In genomic region chr5:9090493-9091106, GRCm38 (mm10) we compare ENCODE assay signal across 26 mouse cellular contexts.
"Had no signal": no experiment of that assay in that cellular context is flagged by ENCODE, and none has a peak within 500 bp of the region (broad histone marks: within the 10 kb centered on the region; RNA-seq: fewer than 3 reads in every experiment).

No protein-coding gene starts in this region.

- H3K4me3 ChIP-seq: gastrocnemius, adult 2 months; heart, embryonic 12.5 days; hindbrain, embryonic 10.5 days; hindbrain, embryonic 12.5 days; kidney, embryonic 15.5 days; limb, embryonic 13.5 days; limb, embryonic 15.5 days; liver, embryonic 12.5 days had no signal

- H3K36me3 ChIP-seq: heart, embryonic 12.5 days; hindbrain, embryonic 10.5 days; hindbrain, embryonic 12.5 days; kidney, embryonic 15.5 days; limb, embryonic 13.5 days; limb, embryonic 15.5 days; liver, embryonic 12.5 days had no signal

- ATAC-seq: hindbrain, embryonic 16.5 days; intestine, embryonic 16.5 days; liver, embryonic 12.5 days had no signal

- H3K9me3 ChIP-seq: heart, embryonic 12.5 days; hindbrain, embryonic 10.5 days; hindbrain, embryonic 12.5 days; kidney, embryonic 15.5 days; limb, embryonic 13.5 days; limb, embryonic 15.5 days; liver, embryonic 12.5 days had no signal

- H3K9ac ChIP-seq: heart, embryonic 12.5 days; hindbrain, embryonic 12.5 days; hindbrain, embryonic 14.5 days; kidney, embryonic 15.5 days; limb, embryonic 13.5 days; limb, embryonic 15.5 days; liver, embryonic 12.5 days; liver, embryonic 14.5 days had no signal

- DNase-seq: gastrocnemius, adult 2 months; gastrocnemius, postnatal 10 days; gastrocnemius, postnatal 25 days; heart, adult 18-20 months; heart, postnatal 10 days; heart, postnatal 4 days; kidney, adult 11 months; kidney, adult 2 months; kidney, adult 9 months; kidney, postnatal 14 days; kidney, postnatal 36 days; layer of hippocampus, adult 9-11 months; layer of hippocampus, postnatal 36 days; left cerebral cortex, postnatal 4 days had no signal

- H3K27me3 ChIP-seq: heart, embryonic 12.5 days; hindbrain, embryonic 12.5 days; kidney, embryonic 15.5 days; limb, embryonic 13.5 days; limb, embryonic 15.5 days; liver, embryonic 12.5 days had no signal

- H3K27ac ChIP-seq: gastrocnemius, adult 2 months; hindbrain, embryonic 10.5 days; hindbrain, embryonic 12.5 days; hindbrain, embryonic 14.5 days; kidney, embryonic 15.5 days; kidney, postnatal 0 days; limb, embryonic 13.5 days; limb, embryonic 15.5 days; liver, embryonic 12.5 days; liver, embryonic 14.5 days had no signal

- H3K4me2 ChIP-seq: heart, embryonic 12.5 days; hindbrain, embryonic 12.5 days; hindbrain, embryonic 14.5 days; kidney, embryonic 15.5 days; limb, embryonic 13.5 days; limb, embryonic 15.5 days; liver, embryonic 12.5 days had no signal

- H3K4me1 ChIP-seq: heart, embryonic 12.5 days; hindbrain, embryonic 10.5 days; hindbrain, embryonic 12.5 days; kidney, embryonic 15.5 days; limb, embryonic 15.5 days; liver, embryonic 12.5 days had no signal
